Mouse (Mus musculus) MEL-GATA-1-ER (cell line): ENCODE results near the gene Ifit3b.
"Not testable (repeated sequence)": the region's sequence is repeated elsewhere in the genome, so short reads cannot be mapped to it uniquely, and the experiment has no call there.

ENCODE experiments used
- DNase-seq: peaks from one replicate; pipeline ENCODE4 v3.0.0-alpha.2; 2012; ENCODE audit warnings: low read depth; ENCODE audit errors: extremely low read depth

Ifit3b gene

GRCm38 (mm10) chr19:34605472-34605871, 2.3 kb upstream of the Ifit3b start:
- DNase-seq, result no peak

GRCm38 (mm10) chr19:34610118-34610517, 2.3 kb downstream of the Ifit3b start:
- DNase-seq, result not testable (repeated sequence)

DNA sequence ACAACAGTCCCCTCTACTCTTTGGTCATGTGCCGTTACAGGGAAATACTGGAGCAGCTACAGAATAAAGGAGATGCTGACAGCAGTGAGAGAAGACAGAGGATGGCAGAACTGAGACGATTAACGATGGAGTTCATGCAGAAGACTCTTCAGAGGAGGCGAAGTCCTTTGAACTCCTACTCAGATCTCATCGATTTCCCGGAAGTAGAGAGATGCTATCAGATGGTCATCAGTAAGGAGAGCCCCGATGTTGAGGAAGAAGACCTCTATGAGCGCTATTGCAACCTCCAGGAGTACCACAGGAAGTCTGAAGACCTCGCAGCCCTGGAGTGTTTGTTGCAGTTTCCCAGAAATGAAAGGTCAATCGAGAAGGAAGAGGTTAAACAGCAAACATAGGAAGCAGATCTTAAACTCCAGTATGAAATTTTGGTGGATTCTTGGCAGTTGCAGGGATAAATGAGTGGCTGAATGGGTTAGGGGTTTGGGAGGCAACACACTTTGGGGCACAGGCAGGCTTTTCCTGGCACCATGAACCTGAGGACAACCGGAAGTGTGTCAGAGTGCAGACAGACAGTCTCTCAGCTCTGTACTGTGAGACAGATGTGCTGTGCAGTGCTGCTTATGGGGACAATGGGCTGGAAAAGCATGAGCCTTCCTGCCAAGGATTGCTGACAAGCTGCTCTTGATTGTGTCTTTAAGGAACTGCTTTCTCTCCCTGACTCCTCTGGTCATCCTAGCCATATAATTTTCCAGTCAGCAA, 4.7 kb downstream of the Ifit3b start:
- not testable (repeated sequence) for DNase-seq

- DNase-seq, result no peak
These were observed 13.1 kb downstream of the Ifit3b start for GRCm38 (mm10) chr19:34620871-34621270.

GRCm38 (mm10) chr19:34623781-34624180, 16.0 kb downstream of the Ifit3b start:
- no peak for DNase-seq

GRCm38 (mm10) chr19:34624663-34625062, 16.9 kb downstream of the Ifit3b start:
- no peak for DNase-seq

DNA sequence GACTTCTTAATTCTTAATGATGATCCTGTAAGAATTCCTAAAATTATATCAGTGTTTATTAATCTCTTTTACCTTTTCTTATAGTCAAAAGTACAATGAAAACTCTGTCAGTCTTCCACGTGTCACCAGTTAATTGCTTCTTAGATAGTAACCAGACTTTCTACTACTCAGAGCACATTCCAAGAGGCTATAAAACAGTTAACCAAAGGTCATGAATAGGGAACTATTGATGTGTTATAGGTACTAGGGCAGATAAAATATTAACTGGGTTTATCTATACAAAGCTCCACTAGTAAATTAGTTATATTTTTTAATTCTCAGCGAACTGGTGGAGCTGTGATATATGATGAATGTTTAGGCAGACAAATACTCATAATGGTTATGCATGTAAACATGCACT, 19.7 kb downstream of the Ifit3b start:
- no peak for DNase-seq

DNA sequence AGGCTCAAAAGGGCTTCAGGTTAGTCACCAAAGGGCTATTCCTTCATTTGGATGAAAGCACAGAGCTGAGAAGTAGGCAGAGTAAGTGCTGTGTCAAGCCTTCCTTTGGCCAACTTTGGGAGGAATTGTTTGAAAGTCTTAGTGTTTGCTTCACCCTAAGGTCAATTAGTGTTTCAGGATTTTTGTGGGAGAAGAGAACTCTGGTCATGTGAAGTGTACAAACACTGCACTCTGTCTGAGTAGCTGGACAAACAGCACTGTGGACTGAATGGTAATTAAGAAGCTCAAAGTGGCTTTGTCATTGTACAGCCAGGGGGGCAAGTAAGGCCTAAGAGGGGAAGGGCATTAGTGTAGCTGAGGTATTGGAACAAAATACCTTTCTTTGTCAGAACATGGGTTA, 23.7 kb downstream of the Ifit3b start:
- DNase-seq, result no peak

GRCm38 (mm10) chr19:34633484-34633883, 25.7 kb downstream of the Ifit3b start:
- DNase-seq, result no peak

- DNase-seq, result peak; percentile 15
These were observed 29.3 kb downstream of the Ifit3b start for GRCm38 (mm10) chr19:34636933-34637557.

DNA sequence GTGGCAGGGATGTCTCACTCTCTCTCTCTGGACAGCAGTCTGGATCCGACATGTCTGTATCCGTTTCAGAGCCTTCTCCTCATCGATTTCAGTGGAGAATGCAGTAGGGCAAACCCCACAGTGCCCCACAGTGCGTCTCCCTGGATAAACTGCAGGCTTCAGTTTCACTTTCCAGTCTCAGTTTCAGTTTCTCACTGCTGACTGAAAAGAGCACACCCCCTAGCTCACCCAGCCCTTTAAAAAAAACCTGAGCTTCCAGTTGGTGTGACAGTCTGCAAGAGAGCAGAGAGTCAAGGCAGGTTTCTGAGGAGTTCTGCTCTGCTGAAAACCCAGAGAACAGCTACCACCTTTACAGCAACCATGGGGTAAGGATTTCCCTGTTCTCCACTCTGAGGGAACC, 32.9 kb downstream of the Ifit3b start, which contains the start of the genes Ifit1bl2 and Ifit1:
Ifit1bl2 (minus strand) TSS at position 121 of the 400 bp plus-strand sequence.
Ifit1 (plus strand) TSS at position 249 of the 400 bp plus-strand sequence.
- no peak for DNase-seq

GRCm38 (mm10) chr19:34642616-34643015, 34.8 kb downstream of the Ifit3b start:
- no peak for DNase-seq

DNA sequence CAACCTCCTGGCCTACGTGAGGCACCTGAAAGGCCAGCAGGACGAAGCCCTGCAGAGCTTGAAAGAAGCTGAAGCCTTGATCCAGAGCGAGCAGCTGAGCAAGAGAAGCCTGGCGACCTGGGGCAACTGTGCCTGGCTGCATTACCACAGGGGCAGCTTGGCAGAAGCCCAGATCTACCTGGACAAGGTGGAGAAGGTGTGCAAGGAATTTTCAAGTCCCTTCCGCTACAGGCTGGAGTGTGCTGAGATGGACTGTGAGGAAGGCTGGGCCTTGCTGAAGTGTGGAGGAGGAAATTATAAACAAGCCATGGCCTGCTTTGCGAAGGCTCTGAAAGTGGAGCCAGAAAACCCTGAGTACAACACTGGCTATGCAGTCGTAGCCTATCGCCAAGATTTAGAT, 39.9 kb downstream of the Ifit3b start:
- not testable (repeated sequence) for DNase-seq

DNA sequence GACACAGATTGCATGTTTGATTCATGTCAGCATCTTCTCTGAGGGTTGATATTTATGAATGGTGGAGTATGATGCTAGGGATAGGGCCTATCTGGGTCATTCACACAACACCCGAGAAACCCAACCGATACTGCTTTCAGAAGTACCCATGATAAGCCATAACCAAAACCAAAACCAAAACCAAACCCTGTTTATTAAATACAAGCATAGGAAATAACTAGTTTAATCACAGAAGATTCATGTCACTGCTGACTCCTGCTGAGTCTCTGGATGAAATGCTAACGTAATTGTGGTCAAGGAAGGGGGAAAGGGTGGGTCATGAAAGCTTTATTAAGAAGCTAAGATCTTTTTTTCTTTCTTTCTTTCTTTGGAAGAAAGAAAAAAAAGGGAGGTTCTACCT, 42.5 kb downstream of the Ifit3b start:
- no peak for DNase-seq

DNA sequence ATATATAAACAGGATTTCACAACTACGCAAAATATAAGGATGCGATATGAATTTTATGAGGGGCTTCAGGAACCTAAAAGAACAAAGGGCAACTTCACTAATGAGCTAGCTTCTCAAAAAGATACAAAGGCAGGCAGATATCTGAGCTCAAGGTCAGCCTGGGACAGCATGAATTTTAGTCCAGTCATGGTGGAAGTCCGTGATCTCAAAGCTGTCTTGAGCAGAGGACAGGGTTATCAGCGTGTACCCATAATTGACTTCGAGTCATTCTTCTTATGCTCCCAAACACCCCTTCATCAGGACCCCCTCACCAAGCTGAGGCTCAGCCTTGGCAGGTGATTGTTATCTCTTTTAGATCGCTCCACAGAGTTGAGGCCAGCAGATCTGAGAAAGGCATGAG, 43.2 kb downstream of the Ifit3b start:
- DNase-seq, result no peak

GRCm38 (mm10) chr19:34655227-34655805, 47.5 kb downstream of the Ifit3b start:
- no peak for DNase-seq

DNA sequence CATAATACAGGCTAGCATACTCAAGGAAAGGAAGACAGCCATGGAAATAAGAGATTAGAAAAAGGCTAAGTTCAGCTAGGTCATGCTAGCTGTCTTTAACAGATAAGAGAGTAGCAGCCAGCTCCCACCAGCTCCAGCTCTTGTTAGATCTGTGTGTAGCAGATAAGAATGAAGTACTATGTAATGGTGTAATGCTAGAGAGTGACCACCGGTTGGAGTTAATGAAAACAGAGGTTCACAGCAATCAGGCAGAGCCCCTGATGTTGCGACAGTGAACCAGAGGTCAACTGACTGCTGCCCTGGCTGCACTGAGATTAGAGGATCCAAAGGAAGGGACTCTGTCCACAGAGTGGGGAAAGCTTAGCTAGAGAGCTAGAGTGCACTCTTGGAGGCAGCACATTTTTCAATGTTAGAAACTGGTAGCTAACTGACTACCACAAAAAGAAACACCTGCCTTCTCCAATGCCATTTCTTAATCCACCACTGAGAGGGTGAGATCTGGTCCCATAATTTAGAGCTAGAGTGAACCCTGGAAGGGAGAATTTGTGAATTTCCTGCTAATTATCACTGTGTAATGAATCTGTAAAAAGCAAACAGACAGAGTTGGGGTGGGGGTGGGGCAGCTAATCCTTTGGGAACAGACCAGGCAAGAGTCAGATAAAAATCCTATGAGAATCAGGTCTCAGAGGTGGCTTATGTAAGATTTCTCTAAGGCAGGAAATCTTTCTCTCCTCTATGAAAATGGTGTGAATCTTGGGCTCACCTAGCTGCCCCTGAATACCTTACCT, 48.9 kb downstream of the Ifit3b start:
- DNase-seq, result peak; percentile 87

GRCm38 (mm10) chr19:34662067-34662507, 54.3 kb downstream of the Ifit3b start:
- peak; percentile 76 for DNase-seq

- DNase-seq, result no peak
These were observed 55.0 kb downstream of the Ifit3b start for GRCm38 (mm10) chr19:34662740-34663139.
